Mouse (Mus musculus) liver, embryonic 11.5 days (tissue): ENCODE data around the gene Khdrbs1. TPM values are rescaled to one million over a fixed set of nuclear protein-coding genes. Genes with fewer than 3 reads are reported as not detected.

Experiments
- microRNA-seq: library from miRNA; unstranded; fragments of <30 nt; microRNA quantifications from one replicate; pipeline ENCODE4, GENCODE M21; 2017; ENCODE audit warnings: borderline number of aligned reads
- polyA plus RNA-seq: library from polyadenylated mRNA; unstranded; fragments of >200 nt; fragmentation: Nextera tagmentation; extraction: Ambion mirVana; gene quantifications from 2 replicates; pipeline ENCODE4 v1.2.1, GENCODE M21; 2014

Khdrbs1 gene
- polyA plus RNA-seq, 1 experiment from 2014 or later, result 78.4 TPM

Small RNA genes within 50 kb of the gene (microRNA-seq; reads per million reads assigned to microRNA genes)
- gene Gm28017 (not detected), gene Mir7016 (1.8 reads per million)

Other genes with a start within 250 kb of the Khdrbs1 start
- 388 and 395 TPM in 2 replicates for gene Marcksl1, start 228.7 kb downstream of the Khdrbs1 start, polyA plus RNA-seq
- gene Hdac1, start 199.6 kb downstream of the Khdrbs1 start, polyA plus RNA-seq, result 215 and 223 TPM in 2 replicates
- 5.5 and 6.0 TPM in 2 replicates for gene Lck, start 168.7 kb downstream of the Khdrbs1 start, polyA plus RNA-seq
- gene Fam167b, start 163.8 kb downstream of the Khdrbs1 start, polyA plus RNA-seq, result 9.2 and 9.3 TPM in 2 replicates
- 329 and 341 TPM in 2 replicates for gene Eif3i, start 141.7 kb downstream of the Khdrbs1 start, polyA plus RNA-seq
- gene Tmem234, start 141.6 kb downstream of the Khdrbs1 start, polyA plus RNA-seq, result 207 and 228 TPM in 2 replicates
- 0.57 and 1.5 TPM in 2 replicates for gene Dcdc2b, start 128.0 kb downstream of the Khdrbs1 start, polyA plus RNA-seq
- gene Iqcc, start 123.2 kb downstream of the Khdrbs1 start, polyA plus RNA-seq, result 23.6 and 25.3 TPM in 2 replicates
- gene Ccdc28b, start 118.4 kb downstream of the Khdrbs1 start, polyA plus RNA-seq, result 27.2 and 33.1 TPM in 2 replicates
- gene Txlna, start 101.2 kb downstream of the Khdrbs1 start, polyA plus RNA-seq, result 70.6 and 76.7 TPM in 2 replicates
- gene Kpna6, start 69.5 kb downstream of the Khdrbs1 start, polyA plus RNA-seq, result 11.7 and 12.6 TPM in 2 replicates
- gene Tmem39b, start 45.5 kb downstream of the Khdrbs1 start, polyA plus RNA-seq, result 24.1 and 24.7 TPM in 2 replicates
- 279 and 298 TPM in 2 replicates for gene Ptp4a2, start 68.9 kb upstream of the Khdrbs1 start, polyA plus RNA-seq
- 0.07 and 0.17 TPM in 2 replicates for gene Spocd1, start 186.9 kb upstream of the Khdrbs1 start, polyA plus RNA-seq
- 1.1 and 1.3 TPM in 2 replicates for gene Adgrb2, start 242.6 kb upstream of the Khdrbs1 start, polyA plus RNA-seq